Mouse (Mus musculus) mouse embryonic stem cell (cell line): ENCODE measurements around the gene Timd2.
"Not testable (repeated sequence)": the region's sequence is repeated elsewhere in the genome, so short reads cannot be mapped to it uniquely, and the experiment has no call there.

Experiments used
- in situ Hi-C, 2 experiments: fragments of 300-500 bp; cut with MboI; formaldehyde crosslinking; loops; 1 replicate in 1 of 2; 3 replicates in 1 of 2; pipeline ENCODE4 v1.14.3; 2019 to 2020; ENCODE audit warnings: low sequenced_read_pairs in 2 of 2, low pct_unique_long_range_greater_than_20kb in 1 of 2, mixed read lengths in 1 of 2; ENCODE audit not compliant: unreplicated experiment in 1 of 2

Timd2 gene

GRCm38 (mm10) chr11:46706664-46707356, at the start of gene Timd2:
Timd2 (minus strand) TSS chr11:46707061.
- in situ Hi-C loops, result no loop called here

DNA sequence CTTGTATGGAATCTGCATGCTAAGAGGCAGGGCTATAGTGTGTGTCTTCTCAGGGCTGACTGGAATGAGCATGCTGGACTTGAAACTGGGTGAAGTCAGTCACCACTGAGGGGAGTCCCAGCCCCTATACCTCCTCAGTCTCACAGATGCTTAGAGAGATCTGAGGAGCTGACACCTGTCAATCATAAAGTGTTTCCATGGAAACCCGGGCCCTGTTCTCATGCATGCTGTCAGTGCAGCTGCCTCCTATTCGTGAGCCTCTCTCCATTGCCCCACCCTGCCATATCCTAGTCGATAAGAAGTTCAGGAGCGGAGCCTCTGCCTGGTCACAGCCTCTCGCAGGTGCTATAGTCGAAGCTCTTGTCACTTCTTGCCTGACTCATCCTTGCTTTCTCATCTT, 48.9 kb upstream of the Timd2 start:
- in situ Hi-C loops, result not testable (repeated sequence)

DNA sequence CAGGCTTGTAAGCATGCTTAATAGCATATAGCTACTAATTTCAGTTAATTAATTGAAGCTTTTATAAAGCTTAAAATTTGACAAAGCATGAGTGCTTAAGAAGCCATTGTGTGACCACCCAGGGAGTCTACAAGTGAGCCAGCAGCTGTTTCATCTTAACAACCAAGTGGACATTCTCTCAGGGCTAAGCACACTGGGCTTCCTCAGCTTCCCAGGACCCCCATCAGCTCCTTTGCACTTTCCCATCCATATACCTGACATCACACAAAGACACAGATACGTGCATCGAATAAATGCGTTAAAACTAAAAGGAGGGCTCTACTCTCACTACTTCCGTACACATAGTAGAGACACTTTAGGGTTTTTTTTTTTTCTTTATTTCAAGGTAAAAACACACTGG, 47.8 kb upstream of the Timd2 start:
- in situ Hi-C loops, result no loop called here

DNA sequence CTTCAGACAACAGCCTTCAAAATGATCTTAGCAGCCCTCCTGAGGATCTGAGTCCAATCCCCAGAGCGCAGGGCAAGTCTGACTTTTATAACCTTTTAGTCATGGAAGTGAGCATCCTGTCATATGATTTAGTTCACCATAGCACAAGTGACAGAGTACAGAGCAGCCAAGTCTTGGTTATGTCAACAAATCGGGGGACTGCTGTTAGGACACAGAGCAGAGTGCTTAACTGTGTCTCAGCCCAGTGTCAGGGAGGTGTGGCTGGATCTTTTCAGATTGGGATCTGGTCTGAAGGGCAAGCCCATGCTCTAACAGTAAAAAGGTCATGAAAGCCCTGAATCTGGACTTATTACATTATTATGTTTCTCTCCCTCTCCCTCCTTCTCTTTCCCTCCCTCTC, 46.8 kb upstream of the Timd2 start:
- in situ Hi-C loops, result no loop called here

- in situ Hi-C loops, result loop anchor here in 1 of 2 experiments (10.0 kb wide), 1 partner anchor 53 kb away; no protein-coding TSS in a partner anchor
Observed at GRCm38 (mm10) chr11:46747996-46748395, 41.1 kb upstream of the Timd2 start.

GRCm38 (mm10) chr11:46741716-46742115, 34.9 kb upstream of the Timd2 start:
- in situ Hi-C loops, result loop anchor here in 1 of 2 experiments (10.0 kb wide), 1 partner anchor 47 kb away; no protein-coding TSS in a partner anchor

DNA sequence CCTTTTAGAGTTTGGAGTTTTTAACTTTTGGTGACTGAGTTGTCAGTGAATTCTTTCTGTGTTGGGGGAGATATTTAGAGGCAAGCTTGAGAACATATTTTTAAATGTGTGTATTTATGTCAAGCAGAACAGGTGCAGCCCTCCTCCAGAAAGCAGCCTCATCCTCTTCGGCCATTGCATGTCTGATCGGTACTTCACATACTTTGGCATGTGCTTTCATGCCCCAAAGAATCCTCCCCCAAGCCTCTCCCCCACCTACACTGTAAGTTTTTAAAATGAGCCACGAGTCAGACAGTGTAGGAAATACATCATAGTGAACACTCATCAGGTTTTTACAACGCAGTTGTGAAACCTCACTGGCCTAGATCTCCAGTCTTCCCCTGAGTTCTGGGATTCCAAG, 34.0 kb upstream of the Timd2 start:
- in situ Hi-C loops, result loop anchor here in 1 of 2 experiments (10.0 kb wide), 1 partner anchor 46 kb away; no protein-coding TSS in a partner anchor

DNA sequence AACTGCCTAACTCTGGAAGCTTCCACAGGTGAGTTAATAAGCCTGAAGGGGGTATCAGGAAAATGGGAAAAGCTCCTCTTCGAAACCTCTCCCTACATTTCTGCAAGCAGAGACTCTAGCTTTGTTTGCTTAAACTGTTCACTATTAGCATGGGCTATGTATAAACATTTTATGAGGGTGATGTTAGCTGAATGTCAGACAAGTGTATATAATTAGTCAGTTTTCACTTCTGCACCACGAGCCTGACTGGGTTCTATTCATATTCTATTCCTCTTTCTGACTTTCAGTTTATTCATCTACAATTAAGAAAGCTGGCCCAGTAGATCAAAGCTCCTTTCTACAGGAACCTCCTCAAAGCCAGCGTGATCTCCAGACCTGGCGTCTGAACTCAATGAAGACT, 32.6 kb upstream of the Timd2 start:
- in situ Hi-C loops, result loop anchor here in 1 of 2 experiments (10.0 kb wide), 1 partner anchor 215 kb away; the partner anchor contains the start of gene Gm12169

GRCm38 (mm10) chr11:46735076-46735475, 28.2 kb upstream of the Timd2 start, which contains the start of gene Havcr1:
Havcr1 (plus strand) TSS chr11:46735080.
- in situ Hi-C loops, result loop anchor here in 1 of 2 experiments (10.0 kb wide), 1 partner anchor 210 kb away; the partner anchor contains the start of gene Gm12169

GRCm38 (mm10) chr11:46734617-46735016, 27.8 kb upstream of the Timd2 start:
- in situ Hi-C loops, result loop anchor here in 1 of 2 experiments (10.0 kb wide), 1 partner anchor 210 kb away; the partner anchor contains the start of gene Gm12169

DNA sequence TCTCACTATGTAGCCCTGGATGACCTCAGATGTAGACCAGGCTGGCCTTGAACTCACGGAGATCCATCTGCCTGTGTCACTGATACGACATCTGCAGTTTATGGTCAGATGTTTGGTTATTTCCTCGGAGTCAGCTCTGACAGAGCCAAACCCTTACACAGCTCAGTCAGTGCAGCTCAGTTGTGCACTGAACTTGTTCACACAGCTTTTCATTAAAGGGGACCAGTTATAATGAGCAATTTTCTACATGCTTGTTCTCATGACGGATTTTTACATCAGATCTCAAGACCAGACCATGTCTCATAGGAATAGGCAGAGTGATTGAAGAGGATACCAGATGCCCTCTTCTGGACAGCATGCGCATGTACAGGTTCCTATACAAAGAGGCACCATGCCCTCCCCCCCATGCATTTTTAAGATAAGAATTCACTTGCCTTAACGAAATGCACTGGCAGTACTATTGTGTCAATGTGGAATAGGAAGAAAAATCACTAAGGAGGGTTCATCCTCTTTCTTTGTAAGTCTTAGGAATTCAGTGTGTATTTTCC, 26.5 kb upstream of the Timd2 start:
- in situ Hi-C loops, result loop anchor here in 1 of 2 experiments (10.0 kb wide), 1 partner anchor 209 kb away; the partner anchor contains the start of gene Gm12169

GRCm38 (mm10) chr11:46731541-46732070, 24.7 kb upstream of the Timd2 start:
- in situ Hi-C loops, result loop anchor here in 1 of 2 experiments (10.0 kb wide), 1 partner anchor 207 kb away; the partner anchor contains the start of gene Gm12169

DNA sequence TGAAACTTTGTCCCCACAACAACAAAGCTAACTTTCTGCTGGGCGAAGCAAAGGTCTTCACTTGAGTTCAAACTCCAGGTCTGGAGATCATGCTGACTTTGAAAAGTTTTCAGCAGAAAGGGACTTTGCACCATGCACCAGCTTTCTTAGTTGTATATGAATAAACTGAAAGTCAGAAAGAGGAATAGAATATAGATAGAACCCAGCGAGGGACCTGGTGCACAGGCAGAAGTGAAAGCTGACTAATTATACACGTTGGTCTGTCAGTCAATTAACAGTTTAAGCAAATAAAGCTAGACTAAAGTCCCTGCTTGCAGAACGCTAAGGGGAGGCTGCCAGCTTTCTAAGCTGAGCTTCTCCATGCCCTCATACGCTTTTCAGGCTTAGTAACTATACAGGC, 8.0 kb downstream of the Timd2 start:
- in situ Hi-C loops, result loop anchor here in 1 of 2 experiments (10.0 kb wide), 1 partner anchor 46 kb away; no protein-coding TSS in a partner anchor

- in situ Hi-C loops, result loop anchor here in 1 of 2 experiments (10.0 kb wide), 1 partner anchor 47 kb away; no protein-coding TSS in a partner anchor
Observed at GRCm38 (mm10) chr11:46698278-46698655, 8.6 kb downstream of the Timd2 start.

GRCm38 (mm10) chr11:46697433-46698277, 9.2 kb downstream of the Timd2 start:
- in situ Hi-C loops, result loop anchor here in 1 of 2 experiments (10.0 kb wide), 1 partner anchor 47 kb away; no protein-coding TSS in a partner anchor

DNA sequence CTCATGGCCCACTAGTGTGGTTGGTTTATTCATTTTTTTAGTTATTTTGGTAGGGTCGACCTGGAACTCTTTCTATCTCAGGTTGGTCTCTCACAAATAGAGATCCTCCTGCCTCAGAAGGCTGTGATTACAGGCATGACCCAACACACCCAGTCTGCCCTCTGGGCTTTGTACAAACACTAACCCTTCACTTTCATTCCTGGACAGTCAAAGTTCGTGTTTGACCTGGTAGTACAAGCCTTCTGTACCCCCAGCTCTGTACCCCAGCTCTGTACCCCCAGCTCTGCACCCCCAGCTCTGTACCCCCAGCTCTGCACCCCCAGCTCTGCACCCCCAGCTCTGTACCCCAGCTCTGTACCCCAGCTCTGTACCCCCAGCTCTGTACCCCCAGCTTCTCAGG, 11.0 kb downstream of the Timd2 start:
- in situ Hi-C loops, result loop anchor here in 1 of 2 experiments (10.0 kb wide), 1 partner anchor 49 kb away; no protein-coding TSS in a partner anchor

- in situ Hi-C loops, result loop anchor here in 1 of 2 experiments (10.0 kb wide), 1 partner anchor 55 kb away; no protein-coding TSS in a partner anchor
Observed at GRCm38 (mm10) chr11:46690136-46690535, 16.7 kb downstream of the Timd2 start.

DNA sequence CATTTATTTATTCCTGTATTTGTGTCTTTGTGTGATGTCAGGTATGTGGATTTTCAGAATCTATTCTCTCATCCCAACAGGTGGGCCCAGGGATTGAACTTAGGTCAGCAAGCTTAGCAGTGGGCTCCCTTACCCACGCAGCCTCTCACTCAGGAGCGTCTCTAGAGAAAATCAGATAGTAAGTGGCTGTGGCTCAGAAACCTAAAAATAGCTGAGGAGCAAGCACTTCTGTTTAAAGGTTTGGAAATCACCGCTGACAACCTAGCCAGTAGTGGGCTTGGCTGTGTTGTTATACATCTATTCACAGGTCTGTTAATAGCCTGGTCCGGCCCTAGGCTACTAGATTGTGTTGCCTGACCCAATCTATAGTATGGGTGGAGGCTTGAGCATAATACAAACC, 23.1 kb downstream of the Timd2 start:
- in situ Hi-C loops, result no loop called here
